Mouse (Mus musculus) C2C12 (cell line): Measurements from ENCODE around the gene Brinp2.

Experiments used
- CEBPB ChIP-seq: IDR thresholded peaks from one replicate; pipeline ENCODE4 v1.6.1; 2011; ENCODE audit warnings: low read depth, mild to moderate bottlenecking, control low read depth, moderate library complexity
- CTCF ChIP-seq: IDR thresholded peaks from one replicate; pipeline ENCODE4 v1.5.1; 2011; ENCODE audit not compliant: control insufficient read depth, insufficient read depth, insufficient read length
- FOSL1 ChIP-seq: IDR thresholded peaks from one replicate; pipeline ENCODE4 v1.8.0; 2011; ENCODE audit warnings: mild to moderate bottlenecking, low read length; ENCODE audit not compliant: poor library complexity, insufficient read depth, severe bottlenecking
- USF1 ChIP-seq: IDR thresholded peaks from one replicate; pipeline ENCODE4 v1.6.1; 2011; ENCODE audit warnings: low read depth, mild to moderate bottlenecking, control low read depth, moderate library complexity

GRCm38 (mm10) chr1:158285198-158285597 is 70.9 kb downstream of the Brinp2 start:
- no peak for TF ChIP-seq USF1
- TF ChIP-seq CTCF = no peak
- no peak for TF ChIP-seq CEBPB
- TF ChIP-seq FOSL1 = no peak
